In genomic region chr12:17255602-17256001, GRCm38 (mm10) we compare ENCODE assay signal across 18 mouse cellular contexts. TPM values are rescaled to one million over a fixed set of nuclear protein-coding genes. Genes with fewer than 3 reads are reported as not detected.
DNase-seq lines count a peak whose midpoint lies in the region; ATAC-seq and TF ChIP-seq lines count a peak whose summit lies in the region.
"Had no signal": no experiment of that assay in that cellular context is flagged by ENCODE, and none has a peak within 500 bp of the region (broad histone marks: within the 10 kb centered on the region; RNA-seq: fewer than 3 reads in every experiment).

No protein-coding gene starts in this region.

- in situ Hi-C loops in CH12.LX (cut with MboI; ENCODE audit: low pct_ligation_motif_present, low pct_unique_long_range_greater_than_20kb, low sequenced_read_pairs): loop anchor here (25.0 kb wide), 1 partner anchor 443 kb away; the partner anchor contains the start of genes E2f6 and Greb1

- dilution Hi-C loops in CH12.LX (cut with MboI; ENCODE audit: extremely low pct_ligation_motif_present, extremely low pct_unique_long_range_greater_than_20kb, low sequenced_read_pairs): no loop called here

- H3K36me3 ChIP-seq in intestine, postnatal 0 days (ENCODE audit: control insufficient read depth, insufficient read depth): no peaks in the 10 kb centered on the region
- no peaks in the 10 kb centered on the region for H3K36me3 ChIP-seq in intestine, embryonic 16.5 days (ENCODE audit: control insufficient read depth, insufficient read depth, low read length)
- H3K36me3 ChIP-seq in CH12.LX (replicated peaks in 1 of 2; ENCODE audit: control insufficient read depth in 1 of 2, insufficient read depth in 1 of 2, low read length in 1 of 2): no peaks in the 10 kb centered on the region
- H3K36me3 ChIP-seq: embryonic facial prominence, embryonic 15.5 days; heart, embryonic 10.5 days; hindbrain, embryonic 13.5 days; kidney, embryonic 15.5 days; limb, embryonic 15.5 days; neural tube, embryonic 15.5 days; stomach, embryonic 15.5 days had no signal

- H3K4me1 ChIP-seq in intestine, postnatal 0 days (replicated peaks; ENCODE audit: control insufficient read depth, insufficient read depth, low read length): no peaks in the 10 kb centered on the region
- H3K4me1 ChIP-seq in intestine, embryonic 16.5 days (ENCODE audit: control insufficient read depth, insufficient read depth, low read length): no peaks in the 10 kb centered on the region
- H3K4me1 ChIP-seq in CH12.LX (ENCODE audit: control insufficient read depth in 1 of 2, insufficient read depth in 2 of 2): peaks cover 0 to 5% of the 10 kb centered on the region in 2 experiments; a peak in 2 of 4 replicates
- H3K4me1 ChIP-seq in cortical plate, adult 2 months (ENCODE audit: control insufficient read depth, insufficient read depth, low read length): peaks cover 8% of the 10 kb centered on the region
- H3K4me1 ChIP-seq: kidney, embryonic 15.5 days; stomach, embryonic 15.5 days had no signal

- no peak for ATAC-seq in intestine, postnatal 0 days
- no peak for ATAC-seq in intestine, embryonic 16.5 days
- ATAC-seq: midbrain, embryonic 16.5 days had no signal

- TF ChIP-seq EP300 in CH12.LX (IDR thresholded peaks at IDR 0.05; ENCODE audit: low read length): no peak

- H3K27me3 ChIP-seq in intestine, postnatal 0 days (replicated peaks; ENCODE audit: control insufficient read depth, insufficient read depth, low read length): no peaks in the 10 kb centered on the region
- H3K27me3 ChIP-seq in intestine, embryonic 16.5 days (replicated peaks; ENCODE audit: control insufficient read depth, insufficient read depth, low read length): no peaks in the 10 kb centered on the region; the same call in 1 of the 2 replicates
- no peaks in the 10 kb centered on the region for H3K27me3 ChIP-seq in CH12.LX (replicated peaks)
- H3K27me3 ChIP-seq: embryonic facial prominence, embryonic 15.5 days; stomach, embryonic 15.5 days had no signal

- H3K79me2 ChIP-seq in CH12.LX (replicated peaks; ENCODE audit: control insufficient read depth, extremely low read depth, insufficient read depth, poor library complexity, severe bottlenecking): no peaks in the 10 kb centered on the region

- H3K27ac ChIP-seq in intestine, postnatal 0 days (ENCODE audit: low read depth, low read length): no peak overlapping the region
- no peak overlapping the region for H3K27ac ChIP-seq in intestine, embryonic 16.5 days (ENCODE audit: low read length)
- H3K27ac ChIP-seq in CH12.LX (ENCODE audit: insufficient read depth, low read depth): no peak overlapping the region
- H3K27ac ChIP-seq in cortical plate, adult 2 months (ENCODE audit: insufficient read depth, low read length): no peak overlapping the region
- H3K27ac ChIP-seq: embryonic facial prominence, embryonic 15.5 days; heart, embryonic 10.5 days; hindbrain, embryonic 13.5 days; kidney, embryonic 15.5 days; limb, embryonic 15.5 days; neural tube, embryonic 15.5 days; stomach, embryonic 15.5 days had no signal

- TF ChIP-seq RAD21 in CH12.LX (IDR thresholded peaks at IDR 0.05; ENCODE audit: low read depth, low read length): no peak

- TF ChIP-seq CTCF in intestine, postnatal 0 days (IDR thresholded peaks at IDR 0.05; ENCODE audit: low read depth): peak; percentile 46
- TF ChIP-seq CTCF in CH12.LX (conservative IDR thresholded peaks at IDR 0.05 in 1 of 2, IDR thresholded peaks at IDR 0.05 in 1 of 2; ENCODE audit: low read depth in 2 of 2, low read length in 2 of 2): peak in 1 of 2 experiments; percentile 32; a peak in 2 of 4 replicates
- TF ChIP-seq CTCF in cortical plate, adult 2 months (IDR thresholded peaks at IDR 0.05; ENCODE audit: extremely low read depth, insufficient read depth, low read length): peak; percentile 36; the same call in 1 of the 2 replicates

- DNase-seq in A20 (ENCODE audit: low read depth, low spot score) (peak; percentile 24), CH12.LX (ENCODE audit: extremely low read depth) (no peak)
- no peak for DNase-seq in gastrocnemius, postnatal 25 days
- no peak for DNase-seq in kidney, adult 8-10 months
- DNase-seq: adrenal gland, postnatal 36 days; cerebellum, adult 18-20 months; lung, postnatal 14 days had no signal

- no peak overlapping the region for H3K4me2 ChIP-seq in intestine, postnatal 0 days (replicated peaks; ENCODE audit: low read depth)
- H3K4me2 ChIP-seq in intestine, embryonic 16.5 days (ENCODE audit: low read depth, low read length): no peak overlapping the region
- no peak overlapping the region for H3K4me2 ChIP-seq in CH12.LX (ENCODE audit: insufficient read depth, low read depth, poor library complexity, severe bottlenecking)
- H3K4me2 ChIP-seq: embryonic facial prominence, embryonic 15.5 days; hindbrain, embryonic 13.5 days; kidney, embryonic 15.5 days; limb, embryonic 15.5 days; neural tube, embryonic 15.5 days; stomach, embryonic 15.5 days had no signal

- 84% methylated on average over 6 of the region's 6 CpGs for WGBS in intestine, postnatal 0 days
- 82% methylated on average over 6 of the region's 6 CpGs for WGBS in intestine, embryonic 16.5 days

- no peak overlapping the region for H3K4me3 ChIP-seq in intestine, postnatal 0 days (ENCODE audit: low read depth, low read length)
- H3K4me3 ChIP-seq in intestine, embryonic 16.5 days (ENCODE audit: low read length): no peak overlapping the region
- H3K4me3 ChIP-seq in CH12.LX (replicated peaks in 1 of 3; ENCODE audit: low read depth in 2 of 3, low read length in 2 of 3, poor library complexity in 1 of 3): no peak overlapping the region
- no peak overlapping the region for H3K4me3 ChIP-seq in cortical plate, adult 2 months (ENCODE audit: insufficient read depth, low read length)
- H3K4me3 ChIP-seq: embryonic facial prominence, embryonic 15.5 days; heart, embryonic 10.5 days; hindbrain, embryonic 13.5 days; kidney, embryonic 15.5 days; limb, embryonic 15.5 days; neural tube, embryonic 15.5 days; stomach, embryonic 15.5 days had no signal

- TF ChIP-seq POLR2A in CH12.LX (IDR thresholded peaks at IDR 0.05; ENCODE audit: low read depth, low read length): no peak
- no peak for TF ChIP-seq POLR2A in cortical plate, adult 2 months (IDR thresholded peaks at IDR 0.05; ENCODE audit: extremely low read depth, insufficient read depth, low read length)

- H3K9ac ChIP-seq in intestine, postnatal 0 days (ENCODE audit: low read depth, low read length): no peak overlapping the region
- H3K9ac ChIP-seq in intestine, embryonic 16.5 days (ENCODE audit: low read depth, low read length): no peak overlapping the region
- H3K9ac ChIP-seq in CH12.LX (ENCODE audit: insufficient read depth, low read depth): no peak overlapping the region
- H3K9ac ChIP-seq: embryonic facial prominence, embryonic 15.5 days; hindbrain, embryonic 13.5 days; kidney, embryonic 15.5 days; limb, embryonic 15.5 days; neural tube, embryonic 15.5 days; stomach, embryonic 15.5 days had no signal

- no peaks in the 10 kb centered on the region for H3K9me3 ChIP-seq in intestine, postnatal 0 days (ENCODE audit: control insufficient read depth)
- H3K9me3 ChIP-seq in intestine, embryonic 16.5 days (ENCODE audit: control insufficient read depth, low read length): no peaks in the 10 kb centered on the region
- H3K9me3 ChIP-seq in CH12.LX (replicated peaks; ENCODE audit: low read length): peaks cover 3% of the 10 kb centered on the region
- H3K9me3 ChIP-seq: embryonic facial prominence, embryonic 15.5 days; heart, embryonic 10.5 days; hindbrain, embryonic 13.5 days; kidney, embryonic 15.5 days; limb, embryonic 15.5 days; neural tube, embryonic 15.5 days; stomach, embryonic 15.5 days had no signal

TF ChIP-seq in CH12.LX, 34 proteins besides CTCF, POLR2A, EP300 and RAD21:
- no peak for TF ChIP-seq ZNF384 (IDR thresholded peaks at IDR 0.05; ENCODE audit: low read depth, low read length)
- TF ChIP-seq SMC3 (IDR thresholded peaks at IDR 0.05; ENCODE audit: low read depth, low read length): peak; percentile 21

RNA-seq across cellular contexts. Expression of gene Pdia6, which starts 10.7 kb away (rescaled TPM):
- 171 and 184 TPM in 2 replicates for polyA plus RNA-seq in intestine, postnatal 0 days (2015; fragmentation: Nextera tagmentation; extraction: Ambion mirVana)
- polyA plus RNA-seq in intestine, embryonic 16.5 days (2015; fragmentation: Nextera tagmentation; extraction: Ambion mirVana): 612 and 650 TPM in 2 replicates
- total RNA-seq in CH12.LX (2012; rRNA removed): 359 and 526 TPM in 2 replicates
- total RNA-seq in CH12.LX (2014; rRNA removed): 408 and 443 TPM in 2 replicates
- 382 and 481 TPM in 2 replicates for polyA plus RNA-seq in CH12.LX (2012; ENCODE audit: insufficient read length, low read depth)
- 87.3 and 96.5 TPM in 2 replicates for polyA plus RNA-seq in cortical plate, adult 2 months (2012; rRNA removed)
- total RNA-seq in gastrocnemius, postnatal 25 days (2021): 10 to 100 TPM; 51.2 to 55.1 TPM
